ENCODE assay signal across 15 mouse cellular contexts in the genomic region with DNA sequence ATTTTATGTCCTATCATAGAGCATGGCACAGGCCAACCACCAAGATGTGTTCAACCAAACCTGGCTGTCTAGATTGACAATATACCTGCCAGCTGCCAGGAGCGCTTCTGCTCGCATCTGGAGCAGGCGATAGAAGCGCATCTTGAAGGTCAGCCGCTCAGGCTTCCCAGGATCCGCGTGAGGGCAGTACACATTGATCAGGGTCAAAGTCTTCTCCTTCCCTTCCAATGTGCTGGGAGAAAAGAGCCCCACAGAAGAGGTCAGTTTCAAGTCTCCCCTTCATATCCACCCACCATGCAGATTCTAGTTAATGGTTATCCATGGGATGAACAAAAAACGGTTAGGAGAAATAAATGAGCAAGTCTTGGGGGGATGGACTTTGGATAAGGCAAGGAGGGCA.
"Had no signal": no experiment of that assay in that cellular context is flagged by ENCODE, and none has a peak within 500 bp of the region (broad histone marks: within the 10 kb centered on the region; RNA-seq: fewer than 3 reads in every experiment).

No protein-coding gene starts in this region.

- H3K9me3 ChIP-seq: intestine, embryonic 15.5 days; limb, embryonic 10.5 days; limb, embryonic 13.5 days; megakaryocyte, embryonic 14.5 days; midbrain, embryonic 10.5 days; midbrain, embryonic 13.5 days had no signal

- ATAC-seq: hindbrain, embryonic 16.5 days; intestine, embryonic 15.5 days; liver, postnatal 0 days; lung, postnatal 0 days; midbrain, embryonic 13.5 days had no signal

- H3K9ac ChIP-seq: intestine, embryonic 15.5 days; limb, embryonic 13.5 days; liver, embryonic 14.5 days; liver, postnatal 0 days; lung, embryonic 14.5 days; midbrain, embryonic 13.5 days had no signal

- DNase-seq: liver, postnatal 0 days; lung, embryonic 14.5 days; lung, postnatal 36 days; thymus, adult 18-20 months had no signal

- H3K4me2 ChIP-seq: intestine, embryonic 15.5 days; limb, embryonic 13.5 days; liver, embryonic 11.5 days; lung, embryonic 14.5 days; midbrain, embryonic 13.5 days had no signal

- H3K4me3 ChIP-seq: intestine, embryonic 15.5 days; limb, embryonic 10.5 days; limb, embryonic 13.5 days; megakaryocyte, embryonic 14.5 days; midbrain, embryonic 10.5 days; midbrain, embryonic 13.5 days had no signal

- H3K27me3 ChIP-seq: intestine, embryonic 15.5 days; midbrain, embryonic 13.5 days had no signal

- H3K4me1 ChIP-seq: intestine, embryonic 15.5 days; limb, embryonic 10.5 days; limb, embryonic 13.5 days; midbrain, embryonic 10.5 days had no signal

- H3K27ac ChIP-seq: intestine, embryonic 15.5 days; kidney, postnatal 0 days; limb, embryonic 10.5 days; limb, embryonic 13.5 days; liver, embryonic 14.5 days; midbrain, embryonic 10.5 days; midbrain, embryonic 13.5 days had no signal
